Mouse (Mus musculus): ENCODE measurements around the gene Olfr187. TPM values are rescaled to one million over a fixed set of nuclear protein-coding genes. Genes with fewer than 3 reads are reported as not detected.

Olfr187 gene
- polyA plus RNA-seq, 1 experiment from 2014 or later, result 0.43 TPM

- no peak for ATAC-seq (ENCODE audit: insufficient number of reproducible peaks, insufficient read depth, low FRiP score, low read depth)
- 78% methylated on average over 3 of the region's 3 CpGs for WGBS
- no peak overlapping the region for H3K27ac ChIP-seq (ENCODE audit: low read length)
- no peak overlapping the region for H3K9ac ChIP-seq (replicated peaks; ENCODE audit: low read depth, low read length)
- H3K4me1 ChIP-seq (ENCODE audit: control insufficient read depth, insufficient read depth, low read length), result no peaks in the 10 kb centered on the region
- no peaks in the 10 kb centered on the region for H3K9me3 ChIP-seq (ENCODE audit: control insufficient read depth, low read depth, low read length)
- no peak overlapping the region for H3K4me3 ChIP-seq (ENCODE audit: low read depth, low read length)
- H3K27me3 ChIP-seq (ENCODE audit: control insufficient read depth, insufficient read depth, low read length), result no peaks in the 10 kb centered on the region
- no peak overlapping the region for H3K4me2 ChIP-seq (replicated peaks; ENCODE audit: low read depth, low read length)
- H3K36me3 ChIP-seq (ENCODE audit: control insufficient read depth, insufficient read depth, low read length), result no peaks in the 10 kb centered on the region
These were observed 6.3 kb upstream of the Olfr187 start for GRCm38 (mm10) chr16:59045835-59046234.

GRCm38 (mm10) chr16:59030191-59030590 is 9.4 kb downstream of the Olfr187 start, which contains the start of gene Olfr186:
Gene Olfr186, minus strand, starts transcription at chr16:59030291.
- no peak for ATAC-seq (ENCODE audit: insufficient number of reproducible peaks, insufficient read depth, low FRiP score, low read depth)
- WGBS, result 88% methylated on average over 4 of the region's 4 CpGs
- Histone ChIP-seq H3K27ac (ENCODE audit: low read length) (no peak within 1 kb of the TSS), H3K36me3 (ENCODE audit: control insufficient read depth, insufficient read depth, low read length) (no peaks in the 10 kb centered on the region), H3K4me1 (ENCODE audit: control insufficient read depth, insufficient read depth, low read length) (no peaks in the 10 kb centered on the region), H3K4me2 (replicated peaks; ENCODE audit: low read depth, low read length) (no peak within 1 kb of the TSS), H3K9me3 (ENCODE audit: control insufficient read depth, low read depth, low read length) (no peaks in the 10 kb centered on the region), H3K9ac (replicated peaks; ENCODE audit: low read depth, low read length) (no peak within 1 kb of the TSS), H3K27me3 (ENCODE audit: control insufficient read depth, insufficient read depth, low read length) (no peaks in the 10 kb centered on the region), H3K4me3 (ENCODE audit: low read depth, low read length) (no peak within 1 kb of the TSS)

DNA sequence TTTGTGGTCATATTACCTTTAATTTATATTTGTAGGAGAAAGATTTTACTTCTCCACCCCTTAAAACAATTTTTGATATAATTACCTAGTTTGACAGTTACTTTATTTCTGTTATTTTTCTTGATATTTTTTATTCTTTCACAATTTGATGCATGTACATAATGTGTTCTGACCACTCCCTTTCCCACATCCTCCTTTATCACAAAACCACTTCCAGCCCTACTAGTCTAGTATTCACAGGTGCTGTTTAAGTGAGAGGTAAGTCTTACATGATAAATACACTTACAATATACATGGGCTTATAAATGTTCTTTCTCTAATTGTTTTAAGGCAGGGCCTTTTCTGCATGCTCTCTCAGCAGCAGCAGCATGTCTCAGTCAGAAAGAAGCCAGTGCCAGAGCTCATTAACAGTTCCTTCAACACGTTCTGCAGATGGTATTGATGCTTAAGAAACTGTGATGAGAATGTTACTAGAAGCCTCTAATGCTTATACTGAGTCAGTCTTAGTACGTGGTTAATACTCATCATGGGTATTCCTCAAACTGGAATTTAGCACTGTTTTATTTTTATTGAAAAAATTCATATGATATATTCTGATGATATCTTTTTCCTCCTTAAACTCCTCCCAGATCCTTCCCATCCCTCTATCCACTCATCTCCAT is 26.1 kb downstream of the Olfr187 start:
- H3K4me1 ChIP-seq (ENCODE audit: control insufficient read depth, insufficient read depth, low read length), result no peaks in the 10 kb centered on the region
- H3K4me3 ChIP-seq (ENCODE audit: low read depth, low read length), result no peak overlapping the region
- no peaks in the 10 kb centered on the region for H3K27me3 ChIP-seq (ENCODE audit: control insufficient read depth, insufficient read depth, low read length)
- H3K27ac ChIP-seq (ENCODE audit: low read length), result no peak overlapping the region
- no peaks in the 10 kb centered on the region for H3K9me3 ChIP-seq (ENCODE audit: control insufficient read depth, low read depth, low read length)
- no peak overlapping the region for H3K4me2 ChIP-seq (replicated peaks; ENCODE audit: low read depth, low read length)
- H3K36me3 ChIP-seq (ENCODE audit: control insufficient read depth, insufficient read depth, low read length), result no peaks in the 10 kb centered on the region
- no peak overlapping the region for H3K9ac ChIP-seq (replicated peaks; ENCODE audit: low read depth, low read length)
- WGBS, result 60% methylated on average over 2 of the region's 2 CpGs
- no peak for ATAC-seq (ENCODE audit: insufficient number of reproducible peaks, insufficient read depth, low FRiP score, low read depth)

- Histone ChIP-seq H3K27me3 (ENCODE audit: control insufficient read depth, insufficient read depth, low read length) (no peaks in the 10 kb centered on the region), H3K27ac (ENCODE audit: low read length) (no peak overlapping the region), H3K36me3 (ENCODE audit: control insufficient read depth, insufficient read depth, low read length) (no peaks in the 10 kb centered on the region), H3K9ac (replicated peaks; ENCODE audit: low read depth, low read length) (no peak overlapping the region), H3K4me2 (replicated peaks; ENCODE audit: low read depth, low read length) (no peak overlapping the region), H3K4me1 (ENCODE audit: control insufficient read depth, insufficient read depth, low read length) (no peaks in the 10 kb centered on the region), H3K4me3 (ENCODE audit: low read depth, low read length) (no peak overlapping the region), H3K9me3 (ENCODE audit: control insufficient read depth, low read depth, low read length) (no peaks in the 10 kb centered on the region)
- ATAC-seq (ENCODE audit: insufficient number of reproducible peaks, insufficient read depth, low FRiP score, low read depth), result no peak
These were observed 32.4 kb downstream of the Olfr187 start for GRCm38 (mm10) chr16:59007146-59007545.

DNA sequence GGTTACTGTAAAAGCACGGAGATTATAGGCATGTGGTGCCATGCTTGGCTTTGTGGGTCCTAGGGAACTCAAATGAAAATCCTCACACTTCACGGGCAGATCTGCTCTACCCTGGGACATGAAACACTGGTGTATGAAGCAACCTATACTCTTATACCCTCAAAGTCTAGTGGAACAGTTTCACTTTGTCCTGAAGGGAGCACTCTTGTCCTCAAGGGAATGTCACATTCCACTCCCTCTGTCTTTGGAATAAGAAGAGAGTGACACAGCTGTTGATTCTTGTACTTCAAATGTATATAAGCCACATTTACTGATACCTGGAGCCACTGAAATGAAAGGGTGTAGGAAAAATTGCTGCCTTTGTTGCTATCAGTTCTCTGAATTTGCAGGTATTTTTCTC is 44.5 kb downstream of the Olfr187 start, which contains the start of gene Olfr183:
Gene Olfr183 (plus strand): TSS at position 301 of the 400 bp plus-strand sequence.
- ATAC-seq (ENCODE audit: insufficient number of reproducible peaks, insufficient read depth, low FRiP score, low read depth), result no peak

More for the DNA sequence above, 44.5 kb downstream of the Olfr187 start, which contains the start of gene Olfr183:
- Histone ChIP-seq H3K4me1 (ENCODE audit: control insufficient read depth, insufficient read depth, low read length) (no peaks in the 10 kb centered on the region), H3K27me3 (ENCODE audit: control insufficient read depth, insufficient read depth, low read length) (no peaks in the 10 kb centered on the region), H3K4me2 (replicated peaks; ENCODE audit: low read depth, low read length) (no peak within 1 kb of the TSS), H3K9ac (replicated peaks; ENCODE audit: low read depth, low read length) (no peak within 1 kb of the TSS), H3K27ac (ENCODE audit: low read length) (no peak within 1 kb of the TSS), H3K4me3 (ENCODE audit: low read depth, low read length) (no peak within 1 kb of the TSS), H3K36me3 (ENCODE audit: control insufficient read depth, insufficient read depth, low read length) (no peaks in the 10 kb centered on the region), H3K9me3 (ENCODE audit: control insufficient read depth, low read depth, low read length) (no peaks in the 10 kb centered on the region)
- WGBS, result 82% methylated on average over 2 of the region's 2 CpGs

Other genes starting within 250 kb of the Olfr187 start
- not detected in 2 replicates for gene Olfr173, start 239.5 kb downstream of the Olfr187 start, polyA plus RNA-seq (2014; fragmentation: Nextera tagmentation; extraction: Ambion mirVana)
- not detected in 2 replicates for gene Olfr175-ps1, start 213.0 kb downstream of the Olfr187 start, polyA plus RNA-seq (2014; fragmentation: Nextera tagmentation; extraction: Ambion mirVana)
- not detected in 2 replicates for gene Olfr177, start 165.0 kb downstream of the Olfr187 start, polyA plus RNA-seq (2014; fragmentation: Nextera tagmentation; extraction: Ambion mirVana)
- not detected in 2 replicates for gene Olfr178, start 147.7 kb downstream of the Olfr187 start, polyA plus RNA-seq (2014; fragmentation: Nextera tagmentation; extraction: Ambion mirVana)
- not detected in 2 replicates for gene Olfr181, start 111.0 kb downstream of the Olfr187 start, polyA plus RNA-seq (2014; fragmentation: Nextera tagmentation; extraction: Ambion mirVana)
- not detected in 2 replicates for gene Olfr180, start 110.4 kb downstream of the Olfr187 start, polyA plus RNA-seq (2014; fragmentation: Nextera tagmentation; extraction: Ambion mirVana)
- not detected in 2 replicates for gene Olfr183, start 44.4 kb downstream of the Olfr187 start, polyA plus RNA-seq (2014; fragmentation: Nextera tagmentation; extraction: Ambion mirVana)
- 0.17 TPM in 1 of 2 replicates, not detected in the other for gene Olfr186, start 9.5 kb downstream of the Olfr187 start, polyA plus RNA-seq (2014; fragmentation: Nextera tagmentation; extraction: Ambion mirVana)
- not detected in 2 replicates for gene Olfr190, start 38.2 kb upstream of the Olfr187 start, polyA plus RNA-seq (2014; fragmentation: Nextera tagmentation; extraction: Ambion mirVana)
- gene Olfr191, start 50.1 kb upstream of the Olfr187 start, polyA plus RNA-seq (2014; fragmentation: Nextera tagmentation; extraction: Ambion mirVana), result not detected in 2 replicates
- not detected in 2 replicates for gene Olfr193, start 72.1 kb upstream of the Olfr187 start, polyA plus RNA-seq (2014; fragmentation: Nextera tagmentation; extraction: Ambion mirVana)
- gene Olfr194, start 81.3 kb upstream of the Olfr187 start, polyA plus RNA-seq (2014; fragmentation: Nextera tagmentation; extraction: Ambion mirVana), result not detected in 2 replicates
- not detected in 2 replicates for gene Olfr195, start 107.3 kb upstream of the Olfr187 start, polyA plus RNA-seq (2014; fragmentation: Nextera tagmentation; extraction: Ambion mirVana)
- not detected in 2 replicates for gene Olfr196, start 130.7 kb upstream of the Olfr187 start, polyA plus RNA-seq (2014; fragmentation: Nextera tagmentation; extraction: Ambion mirVana)
- gene Olfr198, start 163.8 kb upstream of the Olfr187 start, polyA plus RNA-seq (2014; fragmentation: Nextera tagmentation; extraction: Ambion mirVana), result not detected in 2 replicates
- gene Olfr199, start 180.0 kb upstream of the Olfr187 start, polyA plus RNA-seq (2014; fragmentation: Nextera tagmentation; extraction: Ambion mirVana), result not detected in 2 replicates
- gene Olfr201, start 232.9 kb upstream of the Olfr187 start, polyA plus RNA-seq (2014; fragmentation: Nextera tagmentation; extraction: Ambion mirVana), result not detected in 2 replicates
- not detected in 2 replicates for gene Olfr202, start 247.0 kb upstream of the Olfr187 start, polyA plus RNA-seq (2014; fragmentation: Nextera tagmentation; extraction: Ambion mirVana)